Mouse (Mus musculus) midbrain, embryonic 10.5 days (tissue): ENCODE results near the gene Mob1a. TPM values are rescaled to one million over a fixed set of nuclear protein-coding genes. Genes with fewer than 3 reads are reported as not detected.

Experiments used
- DNase-seq: peaks from one replicate; pipeline ENCODE4 v3.0.0-alpha.2; 2017; ENCODE audit warnings: low spot score
- H3K27ac ChIP-seq: fragments of 300-500 bp; sonication (generic); replicated peaks from 2 replicates; pipeline ENCODE4 v1.5.1; 2016; ENCODE audit warnings: mild to moderate bottlenecking
- H3K27me3 ChIP-seq: fragments of 300-500 bp; sonication (generic); 2 replicates; pipeline ENCODE4 v1.6.1; 2016; ENCODE audit warnings: low read depth, mild to moderate bottlenecking; ENCODE audit not compliant: poor library complexity, severe bottlenecking
- H3K36me3 ChIP-seq: fragments of 300-500 bp; sonication (generic); 2 replicates; pipeline ENCODE4 v1.6.1; 2016; ENCODE audit warnings: mild to moderate bottlenecking, moderate library complexity
- H3K4me1 ChIP-seq: fragments of 300-500 bp; sonication (generic); 2 replicates; pipeline ENCODE4 v1.6.1; 2016
- H3K4me3 ChIP-seq: fragments of 300-500 bp; sonication (generic); 2 replicates; pipeline ENCODE4 v1.5.1; 2016; ENCODE audit warnings: mild to moderate bottlenecking, moderate library complexity
- H3K9me3 ChIP-seq: fragments of 300-500 bp; sonication (generic); replicated peaks from 2 replicates; pipeline ENCODE4 v1.6.1; 2016; ENCODE audit warnings: mild to moderate bottlenecking
- WGBS: fragments of 180-500 bp; shearing (Covaris S2); methylation state at CpG from one replicate; pipeline ENCODE4 v1.1.7; 2016; 5-methylcytosine and 5-hydroxymethylcytosine counted together
- polyA plus RNA-seq: library from polyadenylated mRNA; unstranded; fragments of >200 nt; fragmentation: Nextera tagmentation; extraction: Ambion mirVana; gene quantifications from 2 replicates; pipeline ENCODE4 v1.2.1, GENCODE M21; 2016

The Mob1a gene
- polyA plus RNA-seq, 1 experiment from 2014 or later: 60.4 TPM

DNA sequence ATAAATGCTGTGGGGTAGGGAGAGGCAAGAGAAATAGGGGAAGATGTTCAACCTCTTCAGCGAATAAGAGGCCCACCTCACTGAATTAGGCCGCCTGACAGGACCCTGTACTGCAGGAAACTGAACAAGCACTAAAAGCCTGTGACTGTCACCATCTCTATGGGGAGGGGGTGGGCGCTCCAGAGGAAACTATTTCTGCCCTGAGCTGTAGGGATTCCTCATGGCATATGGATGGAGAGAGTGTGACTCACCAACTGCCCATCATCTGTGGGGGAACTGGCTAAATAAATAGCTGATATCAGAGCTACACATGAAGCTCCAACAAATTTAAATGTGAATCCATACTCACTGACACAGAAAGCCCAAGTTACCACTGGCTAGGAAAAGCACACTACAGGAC is 45.5 kb downstream of the Mob1a start:
- H3K9me3 ChIP-seq: no peaks in the 10 kb centered on the region
- no peaks in the 10 kb centered on the region for H3K4me1 ChIP-seq
- no peak for DNase-seq
- no peaks in the 10 kb centered on the region for H3K27me3 ChIP-seq
- 86% methylated on average over 3 of the region's 3 CpGs for WGBS
- H3K4me3 ChIP-seq: no peak overlapping the region
- H3K36me3 ChIP-seq: peaks cover 100% of the 10 kb centered on the region
- no peak overlapping the region for H3K27ac ChIP-seq

DNA sequence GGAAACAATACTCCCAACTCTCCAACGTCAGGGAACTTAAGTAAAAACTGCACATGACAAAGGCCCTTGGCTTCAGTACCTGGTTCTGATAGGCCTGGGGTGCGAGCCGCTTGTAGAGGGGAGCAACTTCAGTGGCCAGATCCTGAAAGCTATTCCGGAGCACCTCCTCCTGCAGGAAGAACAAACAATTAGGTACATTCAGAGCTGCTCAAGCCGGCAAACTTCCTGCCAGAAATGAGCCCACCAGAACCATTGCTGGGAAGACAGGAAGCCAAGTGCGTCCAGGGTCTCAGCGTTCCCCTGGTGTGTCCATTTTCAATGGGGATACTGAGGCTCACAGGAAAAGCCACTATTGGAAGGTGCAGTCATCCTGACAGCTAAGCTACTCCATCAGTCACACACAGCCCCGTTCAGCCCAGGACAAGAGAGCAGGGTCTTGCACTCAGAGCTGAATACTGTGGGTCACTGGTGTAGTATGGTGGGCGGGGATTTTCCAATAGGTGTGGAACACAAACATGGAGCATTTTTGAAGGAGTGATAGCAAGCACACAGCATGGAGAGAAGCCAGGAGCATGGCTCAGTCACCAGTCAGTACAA is 48.0 kb downstream of the Mob1a start:
- WGBS: 88% methylated on average over 9 of the region's 9 CpGs
- Histone ChIP-seq H3K27me3 (no peaks in the 10 kb centered on the region), H3K4me3 (no peak overlapping the region), H3K4me1 (no peaks in the 10 kb centered on the region), H3K9me3 (no peaks in the 10 kb centered on the region), H3K27ac (no peak overlapping the region), H3K36me3 (peaks cover 100% of the 10 kb centered on the region)
- no peak for DNase-seq

DNA sequence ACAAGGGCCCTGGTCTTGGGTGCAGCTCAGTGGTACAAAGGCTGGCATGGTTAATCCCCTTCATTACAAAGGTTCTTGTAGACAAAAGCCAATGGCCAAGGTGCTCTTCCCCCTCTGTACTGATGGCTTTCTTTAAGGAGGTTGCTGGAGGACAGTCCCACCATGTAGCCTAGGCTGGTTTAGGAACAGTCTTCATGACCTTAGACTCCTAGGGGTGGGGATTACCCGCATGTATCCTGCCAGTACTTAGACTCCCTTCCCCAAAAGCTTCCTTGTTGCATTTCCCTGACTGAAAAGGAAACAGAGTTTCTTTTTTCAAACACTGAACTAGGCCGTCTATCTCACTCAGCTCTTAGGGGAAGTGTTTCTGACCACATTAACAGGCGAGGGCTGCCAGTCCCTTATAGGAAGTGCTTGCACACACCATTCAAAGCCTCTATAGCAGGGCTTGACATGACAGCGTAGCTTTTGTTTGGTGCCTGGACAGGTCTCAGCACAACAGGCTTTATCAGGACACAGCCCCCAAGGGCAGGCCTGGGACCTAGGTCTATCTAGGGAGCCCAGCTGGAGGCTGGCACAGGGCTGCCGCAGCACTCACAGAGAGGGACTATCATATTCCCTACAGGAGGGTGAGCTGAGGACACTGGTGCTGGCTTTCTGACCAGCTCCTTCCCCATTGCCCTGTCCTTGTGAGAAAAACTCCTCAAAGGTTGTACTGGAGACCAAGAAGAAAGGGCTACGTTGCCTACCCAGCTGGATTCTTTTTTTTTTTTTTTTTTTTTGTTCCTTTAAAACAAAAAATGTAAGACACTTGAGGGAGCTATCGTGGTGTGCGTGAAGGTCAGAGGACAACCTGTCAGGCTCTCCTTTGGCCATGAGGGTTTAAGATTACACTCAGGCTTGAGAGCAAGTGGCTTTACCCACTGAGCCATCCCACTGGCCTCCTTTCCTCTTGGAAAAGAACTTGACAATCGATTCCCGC is 56.0 kb downstream of the Mob1a start:
- Histone ChIP-seq H3K9me3 (no peaks in the 10 kb centered on the region), H3K27ac (no peak overlapping the region), H3K4me3 (no peak overlapping the region), H3K36me3 (peaks cover 100% of the 10 kb centered on the region), H3K27me3 (no peaks in the 10 kb centered on the region), H3K4me1 (no peaks in the 10 kb centered on the region)
- DNase-seq: no peak
- 89% methylated on average over 10 of the region's 10 CpGs for WGBS

DNA sequence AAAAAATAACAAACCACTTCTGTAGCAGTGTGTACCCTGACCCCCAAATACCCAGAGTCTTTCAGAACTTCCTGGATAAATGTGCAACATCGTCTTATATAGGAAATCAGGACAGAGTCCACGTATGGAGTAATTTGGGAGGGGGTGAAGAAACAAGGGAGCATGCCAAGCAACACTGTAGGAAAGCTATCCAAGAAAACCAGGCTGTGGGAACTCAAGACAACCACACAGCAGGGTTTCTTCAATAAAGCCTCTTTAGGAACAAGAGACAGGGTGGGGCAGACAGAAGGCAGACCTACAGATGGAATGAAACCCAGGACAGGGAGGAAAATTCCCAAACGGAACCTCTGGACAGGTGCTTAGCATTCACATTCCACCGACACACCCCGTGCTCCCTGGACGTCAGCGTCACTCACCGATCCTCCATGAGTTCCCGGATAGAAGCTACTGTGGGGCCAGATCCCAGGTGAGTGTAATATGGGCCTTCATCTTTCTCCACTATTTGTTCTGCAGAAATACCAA is 59.8 kb downstream of the Mob1a start:
- Histone ChIP-seq H3K4me3 (no peak overlapping the region), H3K36me3 (peaks cover 91% of the 10 kb centered on the region), H3K27ac (no peak overlapping the region), H3K27me3 (no peaks in the 10 kb centered on the region), H3K4me1 (0 out of 2 replicates have a peak, but pooled peaks cover 3% of the 10 kb centered on the region), H3K9me3 (no peaks in the 10 kb centered on the region)
- 97% methylated on average over 9 of the region's 9 CpGs for WGBS
- no peak for DNase-seq

DNA sequence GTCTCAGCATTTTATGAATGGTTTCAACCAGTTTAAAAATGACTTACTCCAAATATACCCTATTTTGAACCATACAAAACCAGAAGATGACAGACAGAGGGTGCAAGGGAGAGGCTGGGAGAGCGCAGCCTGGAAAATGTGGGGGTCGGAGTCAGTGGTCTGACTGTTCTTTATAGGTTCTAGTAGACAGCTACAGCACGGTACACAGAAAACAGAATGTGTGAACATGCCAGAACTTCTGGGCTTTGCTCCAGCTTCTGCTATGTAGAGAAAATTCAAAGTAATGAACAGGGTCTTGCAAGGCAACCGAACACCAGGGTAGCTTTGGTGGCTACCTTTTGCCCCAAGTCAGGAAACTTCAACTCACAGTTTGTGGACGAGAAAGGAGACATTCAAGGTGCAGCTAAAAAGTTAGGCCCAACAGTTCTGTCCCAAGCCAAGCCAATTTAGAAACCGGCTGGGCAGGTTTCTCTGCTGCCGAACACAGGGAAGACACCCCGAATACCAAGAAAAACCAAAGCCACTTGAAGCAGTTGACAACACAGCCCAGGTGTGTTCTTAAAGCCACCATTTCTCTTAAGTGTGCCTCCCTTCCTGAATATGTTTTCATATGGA is 66.5 kb downstream of the Mob1a start:
- Histone ChIP-seq H3K27ac (no peak overlapping the region), H3K4me1 (0 out of 2 replicates have a peak, but pooled peaks cover 3% of the 10 kb centered on the region), H3K27me3 (no peaks in the 10 kb centered on the region), H3K4me3 (no peak overlapping the region), H3K9me3 (no peaks in the 10 kb centered on the region), H3K36me3 (peaks cover 91% of the 10 kb centered on the region)
- WGBS: 94% methylated on average over 8 of the region's 8 CpGs
- DNase-seq: no peak

Other genes starting within 250 kb of the Mob1a start
- gene Pcgf1, start 248.1 kb upstream of the Mob1a start, polyA plus RNA-seq: 36.5 and 37.7 TPM in 2 replicates
- 0.29 and 0.73 TPM in 2 replicates for gene Lbx2, start 239.6 kb upstream of the Mob1a start, polyA plus RNA-seq
- gene Ccdc142, start 224.4 kb upstream of the Mob1a start, polyA plus RNA-seq: 2.0 and 3.1 TPM in 2 replicates
- 2.4 and 3.1 TPM in 2 replicates for gene Gm42688, start 224.4 kb upstream of the Mob1a start, polyA plus RNA-seq
- gene Mrpl53, start 217.0 kb upstream of the Mob1a start, polyA plus RNA-seq: 148 and 153 TPM in 2 replicates
- 31.8 and 33.7 TPM in 2 replicates for gene Mogs, start 210.5 kb upstream of the Mob1a start, polyA plus RNA-seq
- 138 and 180 TPM in 2 replicates for gene Wbp1, start 204.5 kb upstream of the Mob1a start, polyA plus RNA-seq
- gene Ino80b, start 200.6 kb upstream of the Mob1a start, polyA plus RNA-seq: 18.2 and 18.7 TPM in 2 replicates
- gene Rtkn, start 190.6 kb upstream of the Mob1a start, polyA plus RNA-seq: 35.3 and 39.7 TPM in 2 replicates
- gene Wdr54, start 169.6 kb upstream of the Mob1a start, polyA plus RNA-seq: 13.0 and 14.6 TPM in 2 replicates
- gene 1700003E16Rik, start 169.6 kb upstream of the Mob1a start, polyA plus RNA-seq: 1.9 and 2.0 TPM in 2 replicates
- 105 and 128 TPM in 2 replicates for gene Dctn1, start 160.1 kb upstream of the Mob1a start, polyA plus RNA-seq
- 0.67 and 0.79 TPM in 2 replicates for gene Slc4a5, start 106.2 kb upstream of the Mob1a start, polyA plus RNA-seq
- 53.2 and 64.0 TPM in 2 replicates for gene Mthfd2, start 108 bp upstream of the Mob1a start, polyA plus RNA-seq
- gene Bola3, start 23.1 kb downstream of the Mob1a start, polyA plus RNA-seq: 152 and 156 TPM in 2 replicates
- 45.1 and 51.0 TPM in 2 replicates for gene Tet3, start 133.1 kb downstream of the Mob1a start, polyA plus RNA-seq
- 60.3 and 61.7 TPM in 2 replicates for gene Dguok, start 181.0 kb downstream of the Mob1a start, polyA plus RNA-seq
- gene Actg2, start 210.2 kb downstream of the Mob1a start, polyA plus RNA-seq: 0.49 and 1.9 TPM in 2 replicates
- gene Stambp, start 246.7 kb downstream of the Mob1a start, polyA plus RNA-seq: 17.8 and 18.3 TPM in 2 replicates